ENCODE assay signal across 14 mouse cellular contexts in the genomic region with DNA sequence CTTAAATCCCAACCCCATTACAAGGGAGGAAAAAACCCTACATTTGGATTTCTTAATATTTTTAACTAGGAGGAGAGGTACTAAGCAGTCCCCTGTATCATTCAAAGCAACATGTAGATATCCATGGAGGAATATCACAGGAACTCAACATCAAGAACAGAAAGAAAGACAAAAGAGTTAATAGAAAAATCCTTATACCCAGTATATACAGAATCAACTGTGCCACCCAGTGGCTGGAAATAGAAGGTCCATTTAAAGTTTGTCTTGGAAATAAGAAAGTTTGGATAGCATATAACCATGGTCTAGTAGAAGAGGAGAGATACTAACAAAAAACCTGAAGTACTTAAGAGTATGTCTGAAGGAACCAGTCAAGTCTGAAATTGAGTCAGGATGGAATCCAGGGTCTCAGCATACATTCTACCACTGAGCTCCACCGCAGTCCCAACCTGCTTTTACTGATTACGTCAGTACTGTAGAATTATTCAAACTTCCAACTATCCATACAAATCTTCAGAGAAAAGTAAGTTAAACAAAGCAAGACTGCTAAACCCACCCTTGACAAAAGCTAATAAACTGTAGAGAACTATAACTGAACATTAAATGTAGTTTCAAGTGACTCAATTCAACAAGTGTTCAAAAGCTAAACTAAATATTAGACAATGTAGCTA. TPM values are rescaled to one million over a fixed set of nuclear protein-coding genes. Genes with fewer than 3 reads are reported as not detected.
DNase-seq lines count a peak whose midpoint lies in the region; ATAC-seq and TF ChIP-seq lines count a peak whose summit lies in the region.
"Had no signal": no experiment of that assay in that cellular context is flagged by ENCODE, and none has a peak within 500 bp of the region (broad histone marks: within the 10 kb centered on the region; RNA-seq: fewer than 3 reads in every experiment).

No protein-coding gene starts in this region.

- no peak overlapping the region for H3K27ac ChIP-seq in intestine, postnatal 0 days (ENCODE audit: low read depth, low read length)
- no peak overlapping the region for H3K27ac ChIP-seq in intestine, embryonic 15.5 days
- H3K27ac ChIP-seq: liver, embryonic 13.5 days had no signal

- TF ChIP-seq POLR2A in lung, adult 2 months (IDR thresholded peaks at IDR 0.05; ENCODE audit: borderline replicate concordance, extremely low read depth, low read depth, low read length), result no peak

- H3K27me3 ChIP-seq in intestine, postnatal 0 days (replicated peaks; ENCODE audit: control insufficient read depth, insufficient read depth, low read length), result no peaks in the 10 kb centered on the region
- H3K27me3 ChIP-seq in intestine, embryonic 15.5 days (replicated peaks), result no peaks in the 10 kb centered on the region
- H3K27me3 ChIP-seq: liver, embryonic 13.5 days had no signal

- H3K36me3 ChIP-seq in intestine, postnatal 0 days (ENCODE audit: control insufficient read depth, insufficient read depth), result peaks cover 48% of the 10 kb centered on the region
- H3K36me3 ChIP-seq in intestine, embryonic 15.5 days, result peaks cover 21% of the 10 kb centered on the region; the same call in 1 of the 2 replicates

- no peak overlapping the region for H3K4me3 ChIP-seq in intestine, postnatal 0 days (ENCODE audit: low read depth, low read length)
- H3K4me3 ChIP-seq in intestine, embryonic 15.5 days (replicated peaks), result no peak overlapping the region
- no peak overlapping the region for H3K4me3 ChIP-seq in lung, adult 2 months (replicated peaks; ENCODE audit: extremely low read depth, low read depth, low read length)
- H3K4me3 ChIP-seq: liver, embryonic 13.5 days had no signal

- H3K4me1 ChIP-seq in intestine, postnatal 0 days (replicated peaks; ENCODE audit: control insufficient read depth, insufficient read depth, low read length), result no peaks in the 10 kb centered on the region
- H3K4me1 ChIP-seq in intestine, embryonic 15.5 days (replicated peaks), result no peaks in the 10 kb centered on the region
- no peaks in the 10 kb centered on the region for H3K4me1 ChIP-seq in lung, adult 2 months (ENCODE audit: control insufficient read depth, insufficient read depth, low read length)
- H3K4me1 ChIP-seq: liver, embryonic 13.5 days had no signal

- H3K9ac ChIP-seq in intestine, postnatal 0 days (ENCODE audit: low read depth, low read length), result no peak overlapping the region
- H3K9ac ChIP-seq in intestine, embryonic 15.5 days, result no peak overlapping the region
- H3K9ac ChIP-seq: liver, embryonic 13.5 days had no signal

- peak; percentile 8 for DNase-seq in embryo, embryonic 10.5 days (ENCODE audit: low spot score)
- DNase-seq in embryo, embryonic 10 days (ENCODE audit: low spot score), result no peak
- DNase-seq in lung, postnatal 10 days, result peak; percentile 11
- no peak for DNase-seq in lung, adult 2 months
- DNase-seq in lung, postnatal 36 days, result peak; percentile 9
- no peak for DNase-seq in ovary, postnatal 10 days (ENCODE audit: low spot score)
- DNase-seq: B cell, adult 2 months; cerebellum, adult 9-11 months; gastrocnemius, postnatal 36 days; heart, postnatal 14 days; liver, embryonic 13.5 days; thymus, postnatal 14 days had no signal

- peak; percentile 57 for TF ChIP-seq CTCF in intestine, postnatal 0 days (IDR thresholded peaks at IDR 0.05; ENCODE audit: low read depth)
- no peak for TF ChIP-seq CTCF in lung, adult 2 months (IDR thresholded peaks at IDR 0.05; ENCODE audit: insufficient read depth, low read length)

- no peaks in the 10 kb centered on the region for H3K9me3 ChIP-seq in intestine, postnatal 0 days (ENCODE audit: control insufficient read depth)
- H3K9me3 ChIP-seq in intestine, embryonic 15.5 days, result no peaks in the 10 kb centered on the region
- H3K9me3 ChIP-seq: liver, embryonic 13.5 days had no signal

- ATAC-seq in intestine, postnatal 0 days, result no peak
- ATAC-seq in intestine, embryonic 15.5 days, result no peak

- H3K4me2 ChIP-seq in intestine, postnatal 0 days (replicated peaks; ENCODE audit: low read depth), result no peak overlapping the region
- no peak overlapping the region for H3K4me2 ChIP-seq in intestine, embryonic 15.5 days (replicated peaks)
- H3K4me2 ChIP-seq: liver, embryonic 13.5 days had no signal

- 95% methylated on average over 2 of the region's 2 CpGs for WGBS in intestine, postnatal 0 days
- WGBS in intestine, embryonic 15.5 days, result 96% methylated on average over 2 of the region's 2 CpGs
- 70% methylated on average over 2 of the region's 2 CpGs for WGBS in lung, adult 2 months

RNA-seq across cellular contexts. Expression of a gene that starts 19.0 kb away (rescaled TPM):
- polyA plus RNA-seq in intestine, postnatal 0 days (2015; fragmentation: Nextera tagmentation; extraction: Ambion mirVana), result 16.8 and 18.1 TPM in 2 replicates
- polyA plus RNA-seq in intestine, embryonic 15.5 days (2015; fragmentation: Nextera tagmentation; extraction: Ambion mirVana), result 45.7 and 50.5 TPM in 2 replicates
- 5.8 and 8.6 TPM in 2 replicates for polyA plus RNA-seq in lung, adult 2 months (2012; rRNA removed)

Comparison
In these comparisons a context has a peak if more than half of its experiments do, and no peak if none do; other contexts are left out.
1. DNase-seq: peak in embryo, embryonic 10.5 days (single experiment), lung, postnatal 10 days (single experiment) and lung, postnatal 36 days (single experiment); none in embryo, embryonic 10 days (single experiment), lung, adult 2 months (single experiment) and ovary, postnatal 10 days (single experiment).